Mouse (Mus musculus) hindbrain, postnatal 0 days (tissue): ENCODE data around the gene Mtmr12. TPM values are rescaled to one million over a fixed set of nuclear protein-coding genes. Genes with fewer than 3 reads are reported as not detected.
A peak's percentile ranks its signal among the peaks of the same experiment; 100 is the strongest.

Experiments
- ATAC-seq: fragments of 200-750 bp; cut with Nextera tagmentation; 2 replicates; pipeline ENCODE4 v1.8.0; 2017; ENCODE audit warnings: mild to moderate bottlenecking, moderate TSS enrichment, moderate library complexity
- DNase-seq: peaks from one replicate; pipeline ENCODE4 v3.0.0-alpha.2; 2015; ENCODE audit warnings: low spot score
- H3K27ac ChIP-seq: fragments of 300-500 bp; sonication (generic); 2 replicates; pipeline ENCODE4 v1.5.1; 2014; ENCODE audit warnings: mild to moderate bottlenecking
- H3K27me3 ChIP-seq: fragments of 300-500 bp; sonication (generic); 2 replicates; pipeline ENCODE4 v1.6.1; 2014; ENCODE audit warnings: low read length, mixed read lengths; ENCODE audit not compliant: insufficient read depth
- H3K36me3 ChIP-seq: fragments of 300-500 bp; sonication (generic); 2 replicates; pipeline ENCODE4 v1.6.1; 2014; ENCODE audit warnings: low read length, mixed read lengths; ENCODE audit not compliant: insufficient read depth
- H3K4me1 ChIP-seq: fragments of 300-500 bp; sonication (generic); 2 replicates; pipeline ENCODE4 v1.6.1; 2014; ENCODE audit warnings: antibody characterized with exemption, low read length, mixed read lengths; ENCODE audit not compliant: insufficient read depth
- H3K4me2 ChIP-seq: fragments of 300-500 bp; sonication (generic); 2 replicates; pipeline ENCODE4 v1.6.1; 2014; ENCODE audit warnings: low read depth, mild to moderate bottlenecking, low read length, moderate library complexity, mixed read lengths
- H3K4me3 ChIP-seq: fragments of 300-500 bp; sonication (generic); 2 replicates; pipeline ENCODE4 v1.5.1; 2014; ENCODE audit warnings: low read length
- H3K9ac ChIP-seq: fragments of 300-500 bp; sonication (generic); replicated peaks from 2 replicates; pipeline ENCODE4 v1.6.1; 2014; ENCODE audit warnings: mild to moderate bottlenecking, low read length, moderate library complexity, mixed read lengths
- H3K9me3 ChIP-seq: fragments of 300-500 bp; sonication (generic); 2 replicates; pipeline ENCODE4 v1.6.1; 2016; ENCODE audit warnings: low read length, mixed read lengths
- CTCF ChIP-seq: IDR thresholded peaks from 2 replicates; pipeline ENCODE4 v1.5.1; 2016; ENCODE audit warnings: antibody characterized with exemption, control low read depth, low read depth
- WGBS: fragments of 180-500 bp; shearing (Covaris S2); extraction: QIAGEN DNeasy Blood & Tissue Kit; methylation state at CpG from one replicate; pipeline ENCODE4 v1.1.7; 2014; 5-methylcytosine and 5-hydroxymethylcytosine counted together
- polyA plus RNA-seq: library from polyadenylated mRNA; unstranded; fragments of >200 nt; fragmentation: Nextera tagmentation; extraction: Ambion mirVana; gene quantifications from 2 replicates; pipeline ENCODE4 v1.2.1, GENCODE M21; 2015
- total RNA-seq: library from RNA; depleted of rRNA; stranded (reverse); fragments of >200 nt; gene quantifications from 2 replicates; pipeline ENCODE4 v1.2.3, GENCODE M21; 2014

The Mtmr12 gene
- total and polyA plus RNA-seq, 2 experiments from 2014 or later = 5.7 to 12.6 TPM

DNA sequence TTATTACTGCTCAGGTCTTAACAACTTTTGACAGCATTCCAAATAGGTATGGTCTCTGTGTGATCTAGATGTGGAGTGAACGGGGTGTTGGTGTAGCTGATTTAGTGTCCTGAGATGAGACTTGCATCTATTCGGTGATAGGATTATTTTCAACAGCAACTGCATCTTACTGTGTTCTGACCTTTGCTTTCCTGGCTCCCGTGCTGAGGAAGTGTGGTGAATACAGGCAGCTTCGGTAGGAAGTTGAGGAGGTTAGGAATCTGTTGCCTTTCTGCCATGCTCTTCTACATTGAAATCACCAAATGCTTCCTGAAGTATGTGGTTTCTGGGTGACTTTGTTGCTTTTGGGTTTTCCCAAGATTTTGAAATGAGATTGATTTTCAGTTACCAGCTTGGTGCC, 22.5 kb downstream of the Mtmr12 start:
- WGBS = 76% methylated on average over 4 of the region's 4 CpGs
- Histone ChIP-seq H3K4me3 (no peak overlapping the region), H3K9me3 (no peaks in the 10 kb centered on the region), H3K36me3 (no peaks in the 10 kb centered on the region; the same call in 1 of the 2 replicates), H3K4me1 (peaks cover 6% of the 10 kb centered on the region), H3K27ac (no peak overlapping the region), H3K27me3 (no peaks in the 10 kb centered on the region), H3K9ac (no peak overlapping the region), H3K4me2 (no peak overlapping the region)
- no peak for ATAC-seq
- DNase-seq = no peak
- TF ChIP-seq CTCF = no peak

DNA sequence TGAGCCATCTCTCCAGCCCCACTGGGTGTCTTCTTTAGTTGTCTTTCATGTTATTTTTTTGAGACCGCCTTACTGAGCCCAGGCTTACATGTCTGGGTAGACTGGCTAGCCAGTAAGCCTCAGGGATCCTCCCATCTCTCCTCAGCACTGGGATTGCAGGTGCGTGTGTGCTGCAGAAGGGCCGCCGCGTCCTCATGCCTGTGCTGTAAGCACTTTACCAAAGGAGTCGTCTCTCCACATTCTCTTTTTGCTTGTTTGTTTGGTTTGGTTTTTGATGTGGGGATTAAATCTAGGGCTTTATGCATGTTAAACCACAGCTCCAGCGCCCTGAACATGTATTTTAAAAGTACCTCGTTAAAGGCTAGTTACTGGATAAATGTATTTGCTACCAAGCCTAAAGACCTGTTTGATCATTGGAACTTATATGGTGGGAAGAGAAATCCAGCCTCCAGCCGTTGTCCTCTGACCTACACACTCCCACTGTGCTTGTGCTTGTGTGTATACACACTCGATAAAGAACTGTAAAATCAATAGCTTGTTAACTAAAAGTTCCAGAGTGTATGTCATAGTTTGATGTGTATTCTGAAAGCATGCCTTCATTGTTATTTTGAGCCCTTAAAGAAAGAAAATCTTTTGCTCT, 24.9 kb downstream of the Mtmr12 start:
- no peak for TF ChIP-seq CTCF
- Histone ChIP-seq H3K36me3 (no peaks in the 10 kb centered on the region; the same call in 1 of the 2 replicates), H3K4me3 (no peak overlapping the region), H3K27ac (no peak overlapping the region), H3K9ac (no peak overlapping the region), H3K4me1 (peaks cover 6% of the 10 kb centered on the region; the same call in 1 of the 2 replicates), H3K27me3 (no peaks in the 10 kb centered on the region), H3K4me2 (no peak overlapping the region), H3K9me3 (no peaks in the 10 kb centered on the region)
- 77% methylated on average over 10 of the region's 10 CpGs for WGBS
- ATAC-seq = no peak
- DNase-seq = no peak

DNA sequence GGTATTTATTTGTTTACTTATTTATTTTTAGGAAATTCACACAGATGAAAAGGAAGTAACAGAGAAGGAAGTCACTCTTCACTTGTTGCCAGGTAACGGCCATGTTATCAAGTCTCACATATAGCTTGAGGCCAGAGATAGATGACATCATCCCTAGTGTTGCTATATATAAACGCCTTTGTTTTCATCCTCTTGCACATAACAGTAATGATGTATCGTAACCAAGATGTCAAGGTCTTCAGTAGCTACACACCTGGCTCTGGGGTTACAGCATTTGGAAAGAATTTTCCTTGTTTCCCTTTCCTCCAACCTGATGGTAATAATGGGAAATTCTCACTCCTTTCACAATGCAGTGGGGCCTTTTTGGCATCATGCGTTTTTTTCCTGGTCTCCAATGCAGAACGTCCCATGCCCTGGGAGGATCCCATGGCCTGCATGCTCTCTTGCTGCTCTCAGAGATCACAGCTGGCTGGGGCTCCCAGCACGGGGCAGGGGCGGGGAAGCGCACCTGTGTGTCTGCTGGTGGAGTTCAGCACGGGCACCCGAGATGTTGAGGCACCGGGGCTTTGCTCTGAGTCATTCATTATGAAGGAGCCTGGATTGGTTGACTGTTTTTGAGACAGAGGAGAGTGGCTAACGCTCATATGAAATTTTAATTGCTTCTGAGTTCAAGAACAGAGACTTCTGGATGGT, 25.6 kb downstream of the Mtmr12 start:
- 58% methylated on average over 12 of the region's 12 CpGs for WGBS
- H3K27ac ChIP-seq = peak overlapping the region; percentile 54; the same call in 1 of the 2 replicates
- H3K4me2 ChIP-seq = no peak overlapping the region
- H3K27me3 ChIP-seq = no peaks in the 10 kb centered on the region
- ATAC-seq = peak; percentile 61; the same call in 1 of the 2 replicates
- H3K36me3 ChIP-seq = no peaks in the 10 kb centered on the region; the same call in 1 of the 2 replicates
- TF ChIP-seq CTCF = no peak
- H3K4me1 ChIP-seq = peaks cover 6% of the 10 kb centered on the region; the same call in 1 of the 2 replicates
- DNase-seq = no peak
- no peak overlapping the region for H3K4me3 ChIP-seq
- no peaks in the 10 kb centered on the region for H3K9me3 ChIP-seq
- H3K9ac ChIP-seq = no peak overlapping the region

DNA sequence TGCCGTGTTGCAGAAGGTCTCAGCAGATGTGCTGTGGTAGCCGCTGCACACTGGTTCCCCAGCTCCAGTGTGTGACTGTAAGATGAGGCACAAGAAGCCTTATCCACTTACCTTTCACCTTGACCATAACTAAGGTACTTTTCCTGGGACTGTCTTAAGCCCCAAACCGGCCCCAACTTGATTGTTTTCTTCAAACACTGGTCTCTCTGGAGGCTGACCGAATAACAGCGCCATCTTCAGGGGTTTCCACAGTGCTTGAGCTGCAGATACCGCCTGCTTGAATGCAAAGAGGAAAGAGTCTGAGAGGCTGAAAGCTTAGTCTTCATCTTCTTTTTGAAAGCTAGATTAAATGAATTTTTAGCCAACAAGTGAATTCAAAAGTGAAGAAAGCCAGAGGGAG, 26.6 kb downstream of the Mtmr12 start:
- TF ChIP-seq CTCF = 0 out of 2 replicates have a peak, but pooled peaks have one; percentile 15
- H3K27ac ChIP-seq = no peak overlapping the region
- WGBS = 86% methylated on average over 6 of the region's 6 CpGs

DNA sequence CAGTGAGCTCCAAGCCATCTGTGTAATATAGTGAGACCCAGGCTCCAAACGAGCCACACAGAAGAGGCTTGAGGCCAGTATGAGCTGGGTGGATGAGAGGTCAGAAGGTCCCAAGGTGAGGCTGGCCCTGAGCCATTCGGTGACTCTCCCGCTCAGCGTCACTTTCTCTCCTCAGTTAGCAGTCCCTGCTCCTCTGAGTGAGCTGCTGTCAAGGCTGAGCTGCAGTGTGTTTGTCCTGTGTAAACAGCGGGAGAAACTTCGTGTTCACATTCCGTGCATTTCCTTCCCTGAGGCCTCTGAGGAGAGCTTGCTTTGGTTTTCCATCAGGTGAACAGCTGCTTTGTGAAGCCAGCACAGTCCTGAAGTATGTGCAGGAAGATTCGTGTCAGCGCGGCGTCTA, 27.6 kb downstream of the Mtmr12 start:
- H3K27ac ChIP-seq = no peak overlapping the region
- 76% methylated on average over 11 of the region's 11 CpGs for whole genome bisulfite sequencing
- no peak overlapping the region for H3K4me3 ChIP-seq
- DNase-seq (no peak), ATAC-seq (0 out of 2 replicates have a peak, but pooled peaks have one; percentile 36)
- peaks cover 5% of the 10 kb centered on the region; the same call in 1 of the 2 replicates for H3K36me3 ChIP-seq
- H3K4me1 ChIP-seq = peaks cover 6% of the 10 kb centered on the region; the same call in 1 of the 2 replicates
- TF ChIP-seq CTCF = no peak
- H3K27me3 ChIP-seq = no peaks in the 10 kb centered on the region
- no peaks in the 10 kb centered on the region for H3K9me3 ChIP-seq
- no peak overlapping the region for H3K4me2 ChIP-seq
- H3K9ac ChIP-seq = no peak overlapping the region

More for the DNA sequence above, 26.6 kb downstream of the Mtmr12 start:
- Histone ChIP-seq H3K4me3 (no peak overlapping the region), H3K36me3 (peaks cover 5% of the 10 kb centered on the region; the same call in 1 of the 2 replicates), H3K9ac (no peak overlapping the region), H3K4me1 (peaks cover 6% of the 10 kb centered on the region; the same call in 1 of the 2 replicates), H3K9me3 (no peaks in the 10 kb centered on the region), H3K4me2 (no peak overlapping the region), H3K27me3 (no peaks in the 10 kb centered on the region)
- ATAC-seq (no peak), DNase-seq (no peak)

DNA sequence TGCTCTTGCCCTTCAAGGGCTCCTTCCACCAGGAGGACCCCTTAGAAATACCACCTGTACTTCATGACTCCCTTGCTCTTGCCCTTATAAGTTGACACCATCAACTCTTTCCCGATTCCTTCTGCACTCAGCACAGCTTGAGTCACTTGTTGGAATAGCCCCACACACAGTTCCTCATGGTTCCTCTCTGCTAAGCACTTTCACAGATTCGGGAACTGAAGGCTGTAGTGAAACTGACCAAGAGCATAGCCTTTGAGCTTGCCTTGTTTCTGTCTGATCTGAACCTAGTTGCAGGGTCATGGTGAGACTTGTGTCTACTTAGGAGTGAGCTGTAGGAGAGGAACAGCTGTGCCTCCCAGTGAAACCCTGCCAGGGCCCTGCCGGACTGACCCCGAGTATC, 28.2 kb downstream of the Mtmr12 start:
- H3K27ac ChIP-seq = no peak overlapping the region
- DNase-seq (no peak), ATAC-seq (no peak)
- H3K4me2 ChIP-seq = no peak overlapping the region
- no peaks in the 10 kb centered on the region for H3K27me3 ChIP-seq
- WGBS = 71% methylated on average over 4 of the region's 4 CpGs
- H3K36me3 ChIP-seq = peaks cover 8% of the 10 kb centered on the region
- no peak overlapping the region for H3K4me3 ChIP-seq
- no peak overlapping the region for H3K9ac ChIP-seq
- peaks cover 6% of the 10 kb centered on the region; the same call in 1 of the 2 replicates for H3K4me1 ChIP-seq
- no peak for TF ChIP-seq CTCF
- no peaks in the 10 kb centered on the region for H3K9me3 ChIP-seq
